Mouse (Mus musculus) hindbrain, embryonic 11.5 days (tissue): Measurements from ENCODE around the gene Vmn1r163. TPM values are rescaled to one million over a fixed set of nuclear protein-coding genes. Genes with fewer than 3 reads are reported as not detected.
"Not testable (repeated sequence)": the region's sequence is repeated elsewhere in the genome, so short reads cannot be mapped to it uniquely, and the experiment has no call there.

ENCODE experiments used
- ATAC-seq: fragments of 200-750 bp; cut with Nextera tagmentation; 2 replicates; pipeline ENCODE4 v1.8.0; 2017; ENCODE audit warnings: mild to moderate bottlenecking, moderate TSS enrichment, moderate library complexity; ENCODE audit not compliant: low FRiP score
- DNase-seq: peaks from one replicate; pipeline ENCODE4 v3.0.0-alpha.2; 2015; ENCODE audit warnings: low spot score
- H3K27ac ChIP-seq: fragments of 300-500 bp; sonication (generic); 2 replicates; pipeline ENCODE4 v1.5.1; 2014; ENCODE audit warnings: mild to moderate bottlenecking, low read depth, low read length
- H3K27me3 ChIP-seq: fragments of 300-500 bp; sonication (generic); 2 replicates; pipeline ENCODE4 v1.6.1; 2014; ENCODE audit warnings: mild to moderate bottlenecking, low read length, moderate library complexity, mixed read lengths; ENCODE audit not compliant: control insufficient read depth, insufficient read depth
- H3K36me3 ChIP-seq: fragments of 300-500 bp; sonication (generic); 2 replicates; pipeline ENCODE4 v1.6.1; 2014; ENCODE audit warnings: mild to moderate bottlenecking, low read length, moderate library complexity, mixed read lengths; ENCODE audit not compliant: control insufficient read depth, insufficient read depth
- H3K4me1 ChIP-seq: fragments of 300-500 bp; sonication (generic); replicated peaks from 2 replicates; pipeline ENCODE4 v1.6.1; 2014; ENCODE audit warnings: low read length, mixed read lengths; ENCODE audit not compliant: control insufficient read depth, insufficient read depth
- H3K4me2 ChIP-seq: fragments of 300-500 bp; sonication (generic); replicated peaks from 2 replicates; pipeline ENCODE4 v1.6.1; 2014; ENCODE audit warnings: mild to moderate bottlenecking, low read depth, low read length
- H3K4me3 ChIP-seq: fragments of 300-500 bp; sonication (generic); 2 replicates; pipeline ENCODE4 v1.5.1; 2014; ENCODE audit warnings: low read depth, low read length
- H3K9ac ChIP-seq: fragments of 300-500 bp; sonication (generic); 2 replicates; pipeline ENCODE4 v1.6.1; 2014; ENCODE audit warnings: low read depth, low read length
- H3K9me3 ChIP-seq: fragments of 300-500 bp; sonication (generic); 2 replicates; pipeline ENCODE4 v1.6.1; 2016; ENCODE audit warnings: low read length; ENCODE audit not compliant: control insufficient read depth
- WGBS: fragments of 180-500 bp; shearing (Covaris S2); extraction: QIAGEN DNeasy Blood & Tissue Kit; methylation state at CpG from one replicate; pipeline ENCODE4 v1.1.7; 2014; 5-methylcytosine and 5-hydroxymethylcytosine counted together
- polyA plus RNA-seq: library from polyadenylated mRNA; unstranded; fragments of >200 nt; fragmentation: Nextera tagmentation; extraction: Ambion mirVana; gene quantifications from 2 replicates; pipeline ENCODE4 v1.2.1, GENCODE M21; 2014

The Vmn1r163 gene
- not detected in 2 replicates for polyA plus RNA-seq

DNA sequence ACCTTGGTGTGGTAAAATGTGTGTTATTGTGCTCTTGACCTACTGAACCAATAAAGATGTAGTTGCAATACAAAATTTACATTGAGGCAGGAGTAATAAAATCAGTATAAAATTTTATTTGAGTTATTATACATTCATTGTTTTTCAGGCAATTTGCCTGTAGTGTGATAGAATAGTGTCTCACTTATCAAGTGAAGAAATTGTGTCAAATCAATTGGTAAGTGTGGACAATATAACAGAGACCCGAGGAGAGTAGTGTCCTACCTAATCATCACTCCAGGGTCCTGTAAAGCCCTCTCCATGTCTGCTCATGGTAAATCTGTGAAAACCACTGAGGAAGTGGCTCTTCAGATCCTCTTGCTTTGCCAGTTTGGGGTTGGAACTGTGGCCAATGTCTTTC lies at the start of gene Vmn1r163:
Gene Vmn1r163, plus strand, starts transcription at position 301 of the 400 bp plus-strand sequence.
- H3K9me3 ChIP-seq, H3K27ac ChIP-seq, DNase-seq, H3K9ac ChIP-seq, H3K27me3 ChIP-seq, H3K36me3 ChIP-seq, H3K4me2 ChIP-seq, ATAC-seq, H3K4me3 ChIP-seq, H3K4me1 ChIP-seq: not testable (repeated sequence)
- no CpG with 5 or more reads among the region's 1 CpGs for whole genome bisulfite sequencing

DNA sequence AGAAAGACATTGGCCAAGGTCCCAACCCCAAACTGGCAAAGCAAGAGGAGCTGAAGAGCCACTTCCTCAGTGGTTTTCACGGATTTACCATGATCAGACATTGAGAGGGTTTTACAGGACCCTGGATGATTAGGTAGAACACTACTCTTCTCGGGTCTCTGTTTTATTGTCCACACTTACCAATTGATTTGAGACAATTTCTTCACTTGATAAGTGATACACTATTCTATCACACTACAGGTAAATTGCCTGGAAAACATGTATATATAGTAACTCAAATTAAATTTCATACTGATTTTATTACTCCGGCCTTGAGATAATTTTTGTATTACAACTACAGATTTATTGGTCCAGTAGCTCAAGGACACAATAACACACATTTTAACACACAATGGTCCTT lies 35.5 kb upstream of the Vmn1r163 start, which contains the start of gene Gm4216:
Gene Gm4216, minus strand, starts transcription at position 101 of the 400 bp plus-strand sequence.
- H3K4me3 ChIP-seq, H3K36me3 ChIP-seq, H3K4me2 ChIP-seq, H3K27me3 ChIP-seq, DNase-seq, H3K9ac ChIP-seq, H3K27ac ChIP-seq, H3K4me1 ChIP-seq, ATAC-seq, H3K9me3 ChIP-seq: not testable (repeated sequence)
- WGBS = no CpG with 5 or more reads among the region's 3 CpGs

DNA sequence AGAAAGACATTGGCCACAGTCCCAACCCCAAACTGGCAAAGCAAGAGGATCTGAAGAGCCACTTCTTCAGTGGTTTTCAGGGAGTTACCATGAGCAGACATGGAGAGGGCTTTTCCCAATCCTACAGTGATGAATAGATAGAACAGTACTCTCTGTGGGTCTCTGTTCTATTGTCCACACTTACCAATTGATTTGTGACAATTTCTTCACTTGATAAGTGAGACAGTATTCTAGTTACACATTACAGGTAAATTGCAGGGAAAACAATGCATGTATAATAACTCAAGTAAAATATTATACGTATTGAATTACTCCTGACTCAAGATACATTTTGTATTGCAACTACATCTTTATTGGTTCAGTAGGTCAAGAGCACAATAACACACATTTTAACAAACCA lies 12.0 kb downstream of the Vmn1r163 start, which contains the start of gene Gm8720:
Gene Gm8720, minus strand, starts transcription at position 101 of the 400 bp plus-strand sequence.
- H3K4me3 ChIP-seq, H3K27me3 ChIP-seq, ATAC-seq, H3K9me3 ChIP-seq, DNase-seq, H3K4me2 ChIP-seq, H3K27ac ChIP-seq, H3K36me3 ChIP-seq, H3K9ac ChIP-seq, H3K4me1 ChIP-seq: not testable (repeated sequence)
- no CpG with 5 or more reads among the region's 1 CpGs for WGBS

Other genes with a start within 250 kb of the Vmn1r163 start
- gene Vmn1r159, start 211.9 kb upstream of the Vmn1r163 start, polyA plus RNA-seq = not detected in 2 replicates
- not detected in 2 replicates for gene Vmn1r160, start 184.3 kb upstream of the Vmn1r163 start, polyA plus RNA-seq
- not detected in 2 replicates for gene Gm4214, start 70.9 kb upstream of the Vmn1r163 start, polyA plus RNA-seq
- gene Gm4216, start 35.6 kb upstream of the Vmn1r163 start, polyA plus RNA-seq = not detected in 2 replicates
- gene Gm8720, start 11.9 kb downstream of the Vmn1r163 start, polyA plus RNA-seq = not detected in 2 replicates
- not detected in 2 replicates for gene Gm10662, start 88.9 kb downstream of the Vmn1r163 start, polyA plus RNA-seq
- gene Vmn1r165, start 161.8 kb downstream of the Vmn1r163 start, polyA plus RNA-seq = not detected in 2 replicates
- not detected in 2 replicates for gene Vmn1r166, start 196.1 kb downstream of the Vmn1r163 start, polyA plus RNA-seq
- not detected in 2 replicates for gene Gm6902, start 223.4 kb downstream of the Vmn1r163 start, polyA plus RNA-seq
- gene Nlrp4e, start 245.7 kb downstream of the Vmn1r163 start, polyA plus RNA-seq = not detected in 2 replicates